Mouse (Mus musculus) heart, adult 18-20 months (tissue): Measurements from ENCODE around the gene Tmem38b. TPM values are rescaled to one million over a fixed set of nuclear protein-coding genes. Genes with fewer than 3 reads are reported as not detected.
A peak's percentile ranks its signal among the peaks of the same experiment; 100 is the strongest.

ENCODE experiments used
- DNase-seq, 2 experiments: peaks; one replicate each; pipeline ENCODE4 v3.0.0; 2021 to 2022; ENCODE audit warnings: mixed read lengths in 1 of 2
- total RNA-seq, 2 experiments: library from RNA; stranded (reverse); gene quantifications; 2 replicates each; pipeline ENCODE4 v1.2.3; 2021

Gene Tmem38b
- total RNA-seq, 2 experiments from 2014 or later: 21.8 to 23.4 TPM

- peak; percentile 17 to 62 for DNase-seq
These were observed 58.8 kb downstream of the Tmem38b start for GRCm38 (mm10) chr4:53884351-53885245.

- peak in 1 of 2 experiments; percentile 20 for DNase-seq
These were observed 60.7 kb downstream of the Tmem38b start for GRCm38 (mm10) chr4:53886342-53887088.

- DNase-seq: no peak
These were observed 69.5 kb downstream of the Tmem38b start for GRCm38 (mm10) chr4:53895335-53895734.

- DNase-seq: no peak
These were observed 70.4 kb downstream of the Tmem38b start for GRCm38 (mm10) chr4:53896150-53896833.

- no peak for DNase-seq
These were observed 74.6 kb downstream of the Tmem38b start for GRCm38 (mm10) chr4:53900386-53900971.

- DNase-seq: no peak
These were observed 78.5 kb downstream of the Tmem38b start for GRCm38 (mm10) chr4:53904335-53904734.

- DNase-seq: no peak
These were observed 79.7 kb downstream of the Tmem38b start for GRCm38 (mm10) chr4:53905537-53905936.

GRCm38 (mm10) chr4:53907071-53907470 is 81.2 kb downstream of the Tmem38b start:
- DNase-seq: no peak

Other genes starting within 250 kb of the Tmem38b start
- 10 to 100 TPM; 53.2 to 53.4 TPM for gene Fsd1l, start 194.6 kb upstream of the Tmem38b start, total RNA-seq
- 10 to 100 TPM; 20.1 to 22.1 TPM for gene Fktn, start 112.0 kb upstream of the Tmem38b start, total RNA-seq
- under 1 TPM in 1 of 2 experiments, not detected in 1; 0.15 TPM for gene Tal2, start 46.3 kb upstream of the Tmem38b start, total RNA-seq